Mouse (Mus musculus) embryo, embryonic 11 days (tissue): Measurements from ENCODE around the gene Anks6.
"Not testable (repeated sequence)": the region's sequence is repeated elsewhere in the genome, so short reads cannot be mapped to it uniquely, and the experiment has no call there.

Source experiments
- DNase-seq: peaks from one replicate; pipeline ENCODE4 v3.0.0-alpha.2; 2015

Gene Anks6

DNA sequence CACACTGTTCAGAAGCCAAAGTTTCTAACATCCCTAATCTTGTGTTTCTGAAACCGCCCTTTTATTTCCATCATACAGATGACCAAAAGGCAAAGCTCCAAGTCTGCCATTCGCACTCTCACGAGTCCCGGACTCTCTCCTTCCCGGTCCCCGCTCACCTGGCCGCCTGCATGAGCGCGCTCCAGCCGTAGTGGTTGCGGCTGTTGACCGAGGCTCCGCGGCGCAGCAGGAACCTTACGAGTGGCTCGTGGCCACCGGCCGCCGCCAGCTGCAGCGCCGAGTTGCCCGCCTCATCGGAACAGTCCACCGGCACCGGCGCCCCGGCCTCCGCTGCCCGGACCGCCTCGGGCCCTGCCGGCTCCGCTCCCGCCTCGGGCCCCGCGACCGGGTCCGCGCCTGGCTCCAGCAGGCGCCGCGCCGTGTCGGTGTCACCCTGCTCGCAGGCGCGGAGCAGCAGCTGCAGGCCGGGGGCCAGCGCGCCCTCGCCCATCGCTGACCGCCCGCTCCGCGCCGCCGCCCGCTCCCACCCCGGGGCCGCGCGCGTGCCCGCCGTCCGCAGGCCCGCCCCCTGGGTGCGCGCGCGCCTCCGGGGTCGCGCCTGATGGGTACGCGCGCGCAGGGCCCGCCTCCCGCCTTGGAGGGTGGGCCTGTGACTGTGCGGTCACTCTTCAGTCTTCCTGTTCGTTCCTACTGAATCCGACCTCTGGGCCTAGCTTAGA is at the start of gene Anks6:
Anks6 (minus strand) TSS at position 637 of the 719 bp plus-strand sequence.
- DNase-seq, result peak; percentile 91

DNA sequence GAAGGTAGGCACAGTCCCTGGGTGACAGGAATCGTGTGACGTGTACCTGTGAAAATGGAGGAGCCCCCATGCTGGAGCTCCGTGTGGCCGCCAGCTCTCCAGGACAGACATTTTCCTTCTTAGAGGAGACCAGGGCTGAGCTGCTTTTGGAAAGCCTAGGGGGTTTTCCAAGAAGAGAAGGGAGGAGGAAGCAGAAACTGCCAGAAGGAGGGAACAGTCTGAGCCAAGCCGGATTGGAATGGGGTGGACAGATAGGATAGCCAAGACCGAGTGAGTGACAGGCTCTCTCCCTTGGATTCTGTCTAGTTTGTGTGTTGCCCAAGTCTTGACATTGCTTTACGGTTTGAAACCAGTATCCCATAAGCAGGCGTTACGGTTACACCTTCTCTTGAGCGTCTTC is 46.3 kb upstream of the Anks6 start:
- no peak for DNase-seq

DNA sequence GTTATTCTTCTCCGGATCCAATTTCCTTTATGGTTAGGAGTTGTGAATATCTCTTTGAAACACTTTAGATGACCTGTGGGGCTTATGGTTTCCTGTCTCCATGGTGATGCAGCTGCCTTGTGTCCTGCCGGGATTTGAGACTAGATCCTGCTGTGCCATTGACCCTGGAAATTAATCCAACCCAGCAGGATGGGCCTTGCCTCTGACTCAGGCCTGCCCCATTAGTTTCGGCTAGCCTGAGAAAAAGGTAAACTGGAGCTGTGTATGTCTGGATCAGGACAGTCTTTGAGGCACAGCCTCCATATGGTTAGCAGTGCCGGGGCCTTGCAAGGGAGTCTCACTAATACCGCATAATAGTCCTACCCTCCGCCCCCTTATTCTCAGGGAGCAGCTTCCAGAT is 36.4 kb upstream of the Anks6 start:
- peak; percentile 47 for DNase-seq

DNA sequence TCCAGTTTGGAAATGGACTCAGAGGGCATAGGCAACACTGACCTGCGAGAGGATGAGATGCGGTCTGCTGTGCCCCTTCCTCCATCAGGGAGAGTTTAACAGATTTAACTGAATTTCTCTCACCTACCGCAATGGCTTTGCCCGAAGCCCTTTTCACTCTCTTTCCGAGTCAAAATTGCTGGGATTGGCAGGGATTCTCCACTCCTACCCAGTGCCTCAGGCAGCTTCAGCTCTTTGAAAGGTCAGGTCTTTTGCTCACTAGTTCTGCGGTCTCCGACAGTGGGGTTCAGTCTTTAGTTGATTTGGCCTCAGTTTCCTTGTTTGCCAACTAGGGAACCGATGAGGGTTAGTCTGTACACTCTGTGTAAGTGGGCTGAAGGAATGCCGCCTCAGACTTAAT is 35.9 kb upstream of the Anks6 start:
- DNase-seq, result peak; percentile 8

DNA sequence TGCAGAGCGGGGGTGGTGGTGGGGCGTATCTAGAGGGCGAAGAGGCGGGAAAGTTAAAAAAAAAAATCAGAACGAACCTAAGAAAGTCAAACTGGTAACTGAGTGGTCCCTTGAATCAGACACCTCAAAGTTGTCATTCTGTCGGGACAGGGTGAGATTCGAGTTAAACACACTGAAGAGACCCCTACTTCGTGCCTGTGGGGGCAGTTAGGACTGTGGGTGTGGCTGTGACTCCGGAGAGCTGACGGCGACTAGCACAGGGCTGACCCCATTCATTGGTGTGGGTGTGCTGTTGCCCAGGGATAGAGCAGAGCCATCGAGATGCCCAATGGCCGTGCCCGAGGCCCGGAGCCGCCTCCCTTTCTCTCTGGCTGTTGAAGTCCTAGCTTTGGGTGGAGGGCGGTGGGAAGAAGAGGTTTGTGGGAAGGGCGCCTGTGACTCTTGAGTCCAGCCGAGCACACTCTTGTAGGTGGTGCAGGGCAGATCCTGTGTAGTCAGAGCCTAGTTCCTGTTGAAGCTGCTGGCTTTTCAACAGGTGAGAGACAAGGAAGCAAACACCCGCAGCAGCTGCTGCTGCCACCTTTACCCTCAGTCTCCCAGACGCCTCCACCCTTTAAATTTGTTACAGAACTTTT is 35.3 kb upstream of the Anks6 start:
- DNase-seq, result peak; percentile 45

DNA sequence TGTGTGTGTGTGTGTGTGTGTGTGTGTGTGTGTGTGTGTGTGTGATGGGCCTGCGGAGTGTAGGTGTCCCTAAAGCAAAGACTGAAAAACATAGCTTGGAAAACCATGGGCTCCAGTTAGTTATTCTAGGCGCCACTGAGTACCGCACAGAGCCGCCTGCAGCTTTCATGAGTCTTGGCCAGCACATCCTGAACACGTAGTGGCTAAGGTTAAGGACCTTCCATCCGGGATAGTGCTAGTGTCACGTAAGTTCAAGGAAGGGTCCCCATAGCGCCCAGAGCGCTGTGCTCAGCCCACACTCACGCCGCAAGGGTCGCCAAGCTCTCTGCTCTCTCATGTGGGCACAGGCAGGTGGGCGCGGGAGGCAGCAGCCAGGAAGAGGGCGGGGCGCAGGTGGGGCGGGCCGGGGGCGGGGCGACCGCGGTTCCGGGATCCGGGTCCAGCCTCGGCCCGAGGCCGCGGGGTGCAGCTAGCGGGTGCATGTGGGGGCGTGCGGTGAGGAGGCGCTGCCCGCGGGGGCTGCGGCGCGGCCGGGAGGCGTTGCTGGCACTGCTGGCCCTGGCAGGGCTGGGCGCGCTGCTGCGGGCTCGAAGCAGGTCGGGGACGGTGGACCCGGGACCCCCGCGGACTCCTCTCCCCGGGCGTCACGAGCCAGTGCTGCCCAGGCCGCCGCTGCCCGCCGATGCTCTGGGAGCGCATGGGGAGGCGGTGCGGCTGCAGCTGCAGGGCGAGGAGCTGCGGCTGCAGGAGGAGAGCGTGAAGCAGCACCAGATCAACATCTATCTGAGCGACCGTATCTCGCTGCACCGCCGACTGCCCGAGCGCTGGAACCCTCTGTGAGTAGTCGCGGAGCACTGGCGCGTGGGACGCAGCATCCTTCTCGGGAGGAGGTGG is 34.5 kb upstream of the Anks6 start, which contains the start of gene Galnt12:
Galnt12 (plus strand) TSS at position 417 of the 894 bp plus-strand sequence.
- DNase-seq, result peak; percentile 57

DNA sequence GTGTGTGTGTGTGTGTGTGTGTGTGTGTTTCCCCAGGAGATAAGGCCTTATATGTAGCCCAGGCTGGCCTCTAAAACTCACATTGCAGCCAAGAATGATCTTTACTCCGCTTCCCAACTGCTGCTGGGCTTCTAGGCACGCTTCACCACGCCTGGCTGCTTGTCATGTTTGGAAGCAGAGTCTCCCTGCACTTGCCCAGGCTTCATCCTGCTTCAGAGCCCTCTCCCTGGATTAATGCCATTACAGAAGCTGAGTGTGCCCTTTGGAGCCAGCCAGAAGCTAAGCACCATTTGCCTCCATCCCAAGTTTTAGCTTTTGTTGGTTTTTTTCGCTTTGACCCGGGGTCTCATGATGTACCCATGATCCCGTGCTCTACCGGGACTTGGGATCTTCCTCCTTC is 31.4 kb upstream of the Anks6 start:
- no peak for DNase-seq

DNA sequence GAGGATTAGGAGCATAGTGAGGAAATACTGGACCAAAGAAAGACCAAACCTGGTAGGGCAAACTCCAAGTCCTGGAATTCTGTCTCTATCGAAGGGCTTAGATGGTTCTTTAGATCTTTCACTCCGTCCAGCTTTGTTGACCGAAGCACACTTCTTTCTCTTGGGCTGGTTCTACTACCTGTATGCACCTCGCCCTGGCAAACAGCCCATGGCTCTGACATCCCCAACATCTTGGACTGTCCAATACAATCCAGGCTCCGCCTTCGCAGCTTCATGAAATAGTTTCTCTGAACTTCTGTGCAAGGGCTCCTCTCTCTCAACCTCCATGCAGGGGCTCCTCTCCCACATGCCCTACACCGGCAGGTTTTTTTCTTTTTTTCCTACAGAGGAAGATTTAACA is 26.6 kb upstream of the Anks6 start:
- DNase-seq, result no peak

DNA sequence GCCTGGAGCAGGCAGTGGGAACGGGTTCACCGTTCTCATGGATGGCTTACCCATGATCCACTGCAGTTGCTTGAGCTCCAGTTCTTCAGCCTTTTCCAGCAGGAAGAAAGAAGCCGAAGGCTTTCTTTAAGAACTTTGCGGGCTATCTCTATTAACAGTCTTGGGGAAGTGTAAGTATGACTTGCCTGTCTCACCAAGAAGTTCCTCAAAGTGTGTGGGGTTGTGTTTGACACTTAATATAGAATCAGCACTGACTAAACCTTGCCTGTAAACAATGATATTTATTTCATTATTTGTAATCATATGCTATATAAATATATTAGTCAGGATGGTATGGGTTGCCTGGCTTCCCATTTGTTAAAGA is 23.4 kb upstream of the Anks6 start:
- no peak for DNase-seq

DNA sequence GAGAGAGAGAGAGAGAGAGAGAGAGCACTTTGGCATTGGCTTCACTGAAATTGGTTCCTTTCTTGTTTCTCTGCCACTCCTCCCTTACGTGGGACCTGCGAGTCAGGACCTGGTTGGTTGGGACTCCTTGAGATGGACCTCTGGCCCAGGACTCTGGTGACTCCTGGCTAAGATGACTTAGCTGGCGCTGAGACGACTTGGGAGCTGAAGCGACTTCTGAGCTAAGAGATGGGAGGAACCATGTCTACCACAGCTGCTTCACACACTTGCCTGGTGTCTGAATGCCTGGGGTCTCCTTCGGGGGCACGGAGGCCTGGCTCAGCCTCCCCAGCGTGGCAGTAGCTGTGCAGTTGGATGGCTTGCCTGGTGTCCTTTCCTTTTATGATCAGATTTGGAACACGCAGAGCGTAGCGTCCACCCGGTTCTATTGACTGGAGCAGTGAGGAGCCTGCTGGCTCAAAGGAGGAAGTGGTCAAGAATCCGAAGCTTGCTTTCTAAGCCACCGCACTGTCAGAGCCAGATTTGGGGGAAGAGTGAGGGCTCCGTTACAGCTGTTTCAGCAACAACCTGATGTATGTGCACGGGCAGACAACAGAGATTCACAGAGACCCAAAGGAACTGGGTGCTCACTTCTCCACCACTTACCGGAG is 22.9 kb upstream of the Anks6 start:
- no peak for DNase-seq

DNA sequence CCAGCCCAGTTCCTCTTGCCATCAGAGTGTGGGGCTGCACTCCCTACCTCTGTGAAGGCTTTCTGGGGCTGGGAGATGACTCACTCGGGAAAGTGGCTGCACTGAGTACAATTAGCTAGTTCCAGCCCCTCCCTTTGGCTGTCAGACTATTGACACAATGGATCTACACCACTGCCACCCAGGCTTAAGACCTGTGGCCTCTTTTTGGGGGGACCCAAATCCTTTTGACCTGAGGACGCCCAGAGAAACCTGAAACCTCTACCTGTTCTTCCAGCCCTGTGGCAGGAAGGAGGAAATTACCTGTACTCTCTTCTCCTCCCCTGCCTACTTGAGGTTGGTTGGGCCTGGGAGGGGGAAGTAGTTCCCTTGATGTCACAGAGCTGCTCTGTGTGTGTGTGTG is 17.8 kb upstream of the Anks6 start:
- no peak for DNase-seq

DNA sequence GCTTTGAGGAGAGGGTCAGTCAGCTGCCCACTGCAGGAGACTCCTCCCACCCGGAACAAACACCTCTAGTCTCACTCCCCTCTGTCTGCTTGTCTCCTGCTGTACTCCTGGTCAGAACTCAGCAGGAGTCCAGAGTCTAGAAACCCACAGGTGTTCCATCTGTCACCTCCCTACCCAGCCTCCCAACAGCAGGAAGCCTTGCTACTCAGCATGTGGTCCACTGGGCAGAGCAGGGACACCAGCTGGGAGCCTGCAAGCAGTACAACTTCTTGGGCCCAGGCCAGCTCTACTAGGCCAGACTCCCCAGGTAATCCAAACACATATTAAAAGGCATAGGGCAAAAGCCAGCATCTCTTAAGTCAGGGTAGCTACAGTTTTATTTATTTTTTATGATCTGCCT is 3.7 kb upstream of the Anks6 start:
- no peak for DNase-seq

DNA sequence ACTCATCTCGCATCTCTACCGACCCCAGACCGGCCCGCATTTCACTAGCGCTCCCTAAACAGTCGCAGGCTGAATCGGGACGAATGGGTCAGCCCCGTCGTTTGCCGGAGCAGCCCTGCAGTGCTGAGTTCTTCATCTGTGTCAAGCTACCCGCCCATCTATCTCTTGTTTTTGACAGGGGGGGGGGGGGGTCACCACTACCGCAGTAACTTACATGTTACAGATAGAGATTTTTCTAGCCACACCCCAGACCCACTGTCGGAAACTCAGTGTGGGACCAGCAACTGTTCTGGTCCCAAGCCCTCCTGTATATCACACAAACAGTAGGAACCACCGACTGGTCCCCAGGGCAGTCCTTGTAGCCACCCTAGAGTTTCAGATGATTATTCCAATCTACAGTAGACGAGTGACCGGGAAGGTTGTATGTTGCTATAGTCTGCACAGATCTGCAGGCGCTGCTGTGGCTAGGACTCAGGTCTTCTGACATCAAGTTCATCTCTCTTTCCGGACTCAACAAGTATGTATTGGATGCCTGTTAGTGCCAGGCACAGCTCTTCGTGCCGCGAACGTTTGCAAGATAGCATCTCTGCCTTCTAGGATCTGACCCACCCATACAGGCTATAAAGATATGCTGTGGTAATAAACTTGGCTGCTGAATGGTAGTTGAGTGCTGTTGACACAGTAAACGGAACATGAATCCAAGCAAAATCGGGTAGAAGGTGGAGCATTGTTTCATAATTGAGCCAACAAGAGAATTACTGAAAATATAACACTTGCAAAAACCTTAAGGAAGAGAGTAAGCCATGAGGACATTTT is 491 bp upstream of the Anks6 start:
- no peak for DNase-seq

DNA sequence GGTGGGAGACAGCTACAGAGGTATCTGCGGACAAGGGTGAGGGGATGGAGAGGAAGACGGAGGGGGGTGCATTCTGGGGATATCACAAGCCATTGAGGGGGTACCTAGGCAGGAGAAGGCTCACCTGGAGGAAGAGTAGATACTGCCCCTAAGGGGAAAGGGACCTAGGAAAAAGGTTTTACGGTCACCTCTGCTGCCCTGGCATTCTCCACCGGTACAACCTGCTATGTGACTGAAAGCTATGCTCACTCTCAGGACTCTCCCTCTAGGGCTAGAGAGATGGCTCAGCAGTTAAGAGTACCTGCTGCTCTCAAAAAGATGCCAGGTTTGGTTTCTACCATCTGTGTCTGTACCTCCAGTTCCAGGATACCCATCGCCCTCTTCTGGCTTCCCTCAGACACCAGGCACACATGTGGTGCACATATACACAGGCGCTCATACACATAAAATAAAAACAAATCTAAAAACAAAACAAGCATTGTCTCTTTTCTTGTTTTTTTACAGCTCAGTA is 1.6 kb downstream of the Anks6 start:
- DNase-seq, result no peak

DNA sequence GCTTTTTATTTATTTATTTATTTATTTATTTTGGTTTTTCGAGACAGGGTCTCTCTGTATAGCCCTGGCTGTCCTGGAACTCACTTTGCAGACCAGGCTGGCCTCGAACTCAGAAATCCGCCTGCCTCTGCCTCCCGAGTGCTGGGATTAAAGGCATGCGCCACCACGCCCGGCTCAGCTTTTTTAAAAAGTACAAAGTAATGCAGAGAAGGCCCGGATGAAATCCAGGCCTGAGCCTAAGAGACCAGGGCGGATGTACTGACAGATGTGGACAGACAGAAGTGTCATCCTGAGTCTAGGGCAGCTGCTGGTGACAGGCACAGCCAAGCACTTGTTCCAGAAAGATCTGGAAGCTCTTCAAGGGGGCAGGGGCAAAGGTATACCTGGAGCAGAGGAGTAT is 2.1 kb downstream of the Anks6 start:
- not testable (repeated sequence) for DNase-seq

DNA sequence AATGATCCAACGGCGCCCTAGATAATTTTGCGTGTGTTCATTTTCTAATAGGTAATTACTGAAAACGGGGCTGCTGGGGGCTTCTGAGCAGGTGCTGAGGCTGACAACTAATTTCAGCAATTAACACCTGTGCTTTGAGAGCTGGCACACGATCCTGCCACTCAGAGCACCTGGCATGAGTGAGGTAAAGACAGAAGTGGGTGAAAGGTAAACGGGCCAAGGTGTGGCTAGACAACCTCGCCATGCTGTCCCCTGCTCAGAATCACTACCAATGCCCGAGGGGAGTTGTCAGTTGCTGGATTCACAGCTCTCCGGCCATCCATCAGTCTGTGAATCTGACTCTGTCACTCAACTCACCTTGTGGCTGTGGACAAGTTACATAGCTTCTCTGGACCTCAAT is 5.3 kb downstream of the Anks6 start:
- no peak for DNase-seq

DNA sequence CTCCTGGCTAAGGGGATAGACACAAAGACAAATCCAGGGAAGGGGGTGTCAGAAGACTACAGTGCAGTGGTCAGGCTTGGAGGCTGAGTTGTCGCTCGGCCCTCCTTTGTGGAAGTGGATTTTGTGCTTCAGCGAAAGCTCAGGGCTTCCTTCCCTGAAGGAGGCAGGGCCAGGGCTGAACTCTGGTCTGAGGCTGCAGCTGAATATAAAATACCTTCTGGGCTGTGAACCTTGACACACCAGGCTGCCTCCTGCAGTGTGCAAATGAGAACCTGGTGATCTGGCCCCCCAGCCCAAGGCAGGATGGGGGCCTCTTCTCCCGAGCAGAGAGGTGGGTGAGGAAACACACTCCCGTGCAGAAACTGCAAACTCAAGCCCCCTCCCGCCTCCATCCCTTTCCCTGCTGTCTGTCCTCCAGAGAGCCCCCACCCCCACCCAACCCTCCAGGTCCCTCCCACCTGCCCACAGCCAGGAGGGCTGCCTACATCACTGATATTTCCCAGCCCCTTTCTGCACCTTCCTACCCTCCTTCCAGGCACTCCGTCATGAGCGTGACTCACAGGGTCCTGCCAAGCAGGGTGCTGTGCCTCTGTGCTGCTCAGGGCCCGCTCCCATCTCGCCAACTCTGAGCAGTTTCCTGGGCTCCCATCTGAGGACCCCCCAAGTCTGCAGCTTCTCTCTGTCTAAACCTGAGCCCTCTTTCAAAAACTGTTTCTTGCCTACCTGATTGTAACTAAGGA is 6.4 kb downstream of the Anks6 start:
- peak; percentile 34 for DNase-seq

DNA sequence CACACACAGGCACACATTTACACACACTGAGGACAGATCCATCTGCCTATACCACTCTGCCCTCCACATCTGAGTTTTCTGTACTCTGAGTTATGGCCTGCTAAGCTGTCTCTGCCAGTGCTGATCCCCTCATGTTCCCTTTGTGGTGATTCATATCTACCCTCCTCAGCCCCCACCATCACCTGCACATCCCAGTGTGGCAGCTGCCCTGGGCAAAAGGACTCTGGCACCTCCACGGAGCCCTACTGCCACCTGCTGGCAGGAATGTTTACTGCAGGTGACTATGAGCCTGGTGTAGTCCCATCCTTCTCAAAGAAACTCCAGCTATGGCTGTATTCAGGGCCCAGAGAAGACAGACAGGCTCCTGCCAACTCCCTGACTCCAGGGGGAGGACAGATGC is 7.1 kb downstream of the Anks6 start:
- peak; percentile 83 for DNase-seq

DNA sequence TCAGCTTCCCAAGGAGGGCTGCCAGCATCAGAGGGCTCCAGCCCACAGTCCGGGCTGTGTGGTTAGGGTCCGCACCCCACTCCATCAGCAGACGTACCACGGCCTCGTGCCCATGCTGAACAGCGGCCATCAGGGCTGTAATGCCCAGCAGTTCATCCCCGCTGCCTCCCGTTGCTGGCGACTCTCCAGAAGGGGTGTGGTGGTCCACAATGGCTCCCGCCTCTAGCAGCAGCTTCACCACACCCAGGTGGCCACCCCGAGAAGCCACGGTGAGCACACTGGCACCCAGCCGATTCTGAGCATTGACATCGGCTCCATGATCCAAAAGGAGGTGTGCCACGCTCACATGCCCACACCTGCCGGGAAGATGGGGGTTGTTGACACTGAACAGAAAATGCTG is 8.0 kb downstream of the Anks6 start:
- DNase-seq, result no peak

DNA sequence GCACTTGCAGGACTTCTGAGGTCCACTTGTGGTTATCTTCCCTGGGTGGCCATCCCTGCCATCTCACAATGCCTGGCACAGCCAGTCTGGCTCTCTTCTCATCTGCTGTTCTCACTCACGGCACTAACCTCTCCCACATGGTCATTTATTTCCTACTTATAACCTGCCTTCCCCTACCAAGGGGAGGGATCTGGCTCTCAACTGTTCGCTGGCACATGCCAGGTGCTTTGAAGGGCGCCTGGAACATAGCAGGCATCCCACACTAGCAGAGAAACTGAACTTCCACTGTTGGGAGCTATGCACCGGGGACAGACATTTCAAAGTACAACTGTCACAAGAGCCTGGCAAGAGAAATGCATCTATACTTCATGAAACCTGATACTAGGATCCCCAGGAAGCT is 9.5 kb downstream of the Anks6 start:
- DNase-seq, result no peak

DNA sequence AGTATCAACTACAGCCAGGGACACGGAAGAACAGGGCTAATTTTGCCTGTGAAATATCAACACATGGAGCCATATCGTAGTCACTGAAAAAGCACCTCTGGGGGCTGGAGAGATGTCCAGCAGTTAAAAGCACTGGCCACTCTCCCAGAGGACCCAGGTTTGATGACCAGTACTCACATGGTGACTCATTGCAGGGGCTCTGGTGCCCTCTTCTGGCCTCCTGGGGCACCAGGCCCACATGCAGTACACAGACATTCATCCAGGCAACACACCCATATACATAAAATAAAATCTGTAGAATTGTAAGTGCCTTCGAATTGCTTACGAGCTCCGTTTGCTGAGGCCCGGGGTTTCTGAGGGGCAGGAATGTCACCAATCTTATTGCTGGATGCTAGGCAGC is 10.3 kb downstream of the Anks6 start:
- peak; percentile 50 for DNase-seq
